Mouse (Mus musculus): ENCODE measurements at regions not wholly inside any gene's neighbourhood (a gene's known extent, or its start where the extent isn't known, plus 50 kb on each side); places are given as distances from the start of the nearest gene placed in this dataset.

- TF ChIP-seq CTCF (IDR thresholded peaks at IDR 0.05; ENCODE audit: low read depth) = no peak
- TF ChIP-seq EP300 (optimal IDR thresholded peaks at IDR 0.05) = no peak
Measured at GRCm38 (mm10) chr6:101720513-101720912, 342.8 kb upstream of the Pdzrn3 start.
